In genomic region chr4:152295916-152296315, GRCm38 (mm10) we compare ENCODE assay signal across 11 mouse cellular contexts. TPM values are rescaled to one million over a fixed set of nuclear protein-coding genes. Genes with fewer than 3 reads are reported as not detected.
A peak's percentile ranks its signal among the peaks of the same experiment; 100 is the strongest.
DNase-seq lines count a peak whose midpoint lies in the region; ATAC-seq lines count a peak whose summit lies in the region.
"Had no signal": no experiment of that assay in that cellular context is flagged by ENCODE, and none has a peak within 500 bp of the region (broad histone marks: within the 10 kb centered on the region; RNA-seq: fewer than 3 reads in every experiment).

No protein-coding gene starts in this region.

- H3K36me3 ChIP-seq in megakaryocyte, embryonic 14.5 days (replicated peaks; ENCODE audit: low read length) = peaks cover 22% of the 10 kb centered on the region

- DNase-seq in R1 (ENCODE audit: low read depth, low spot score) (peak; percentile 52), liver (peak; percentile 57)
- DNase-seq in thymus, postnatal 4 days = peak; percentile 43
- no peak for DNase-seq in right cerebral cortex, postnatal 4 days
- DNase-seq in urinary bladder, postnatal 25 days (ENCODE audit: low spot score) = no peak
- DNase-seq: adrenal gland, postnatal 10 days; gastrocnemius, adult 2 months; kidney, adult 8-10 months had no signal

- peaks cover 53% of the 10 kb centered on the region for H3K4me1 ChIP-seq in megakaryocyte, embryonic 14.5 days

- H3K9me3 ChIP-seq in megakaryocyte, embryonic 14.5 days = no peaks in the 10 kb centered on the region

- no peak for ATAC-seq in megakaryocyte, adult 5-6 weeks (ENCODE audit: poor library complexity, severe bottlenecking)

- peak overlapping the region; percentile 87 for H3K4me3 ChIP-seq in megakaryocyte, embryonic 14.5 days (replicated peaks)

- H3K27me3 ChIP-seq in megakaryocyte, embryonic 14.5 days (replicated peaks) = peaks cover 27% of the 10 kb centered on the region

RNA-seq across cellular contexts. Expression of gene Icmt, which starts 1.1 kb away (rescaled TPM):
- polyA plus RNA-seq in megakaryocyte, embryonic 14.5 days (2012; ENCODE audit: insufficient read depth, low replicate concordance) = 5.8 and 20.7 TPM in 2 replicates
- 8.7 and 9.3 TPM in 2 replicates for total RNA-seq in megakaryocyte, adult 5-6 weeks (2015)
- 9.7 and 11.9 TPM in 2 replicates for total RNA-seq in megakaryocyte, adult 5-6 weeks (2017)

RNA-seq across cellular contexts. Expression of gene Hes3, which starts 4.5 kb away (rescaled TPM):
- not detected in 2 replicates for polyA plus RNA-seq in megakaryocyte, embryonic 14.5 days (2012; ENCODE audit: insufficient read depth, low replicate concordance)
- not detected in 2 replicates for total RNA-seq in megakaryocyte, adult 5-6 weeks (2015)
- not detected in 2 replicates for total RNA-seq in megakaryocyte, adult 5-6 weeks (2017)
- total RNA-seq: adrenal gland, postnatal 10 days; gastrocnemius, adult 2 months; liver, adult 2 months had no signal
- polyA plus RNA-seq: liver, adult 2 months had no signal

RNA-seq across cellular contexts. Expression of gene Gpr153, which starts 21.9 kb away (rescaled TPM):
- polyA plus RNA-seq in megakaryocyte, embryonic 14.5 days (2012; ENCODE audit: insufficient read depth, low replicate concordance) = 0.11 TPM in 1 of 2 replicates, not detected in the other
- total RNA-seq in megakaryocyte, adult 5-6 weeks (2015) = not detected in 2 replicates
- 0.04 and 1.7 TPM in 2 replicates for total RNA-seq in megakaryocyte, adult 5-6 weeks (2017)

RNA-seq across cellular contexts. Expression of gene Rnf207, which starts 22.9 kb away (rescaled TPM):
- polyA plus RNA-seq in megakaryocyte, embryonic 14.5 days (2012; ENCODE audit: insufficient read depth, low replicate concordance) = 1.8 and 3.8 TPM in 2 replicates
- total RNA-seq in megakaryocyte, adult 5-6 weeks (2015) = not detected in 2 replicates
- not detected in 2 replicates for total RNA-seq in megakaryocyte, adult 5-6 weeks (2017)
- total RNA-seq: gastrocnemius, adult 2 months; liver, adult 2 months had no signal

RNA-seq across cellular contexts. Expression of gene Rpl22, which starts 29.6 kb away (rescaled TPM):
- 2.6 and 82.5 TPM in 2 replicates for polyA plus RNA-seq in megakaryocyte, embryonic 14.5 days (2012; ENCODE audit: insufficient read depth, low replicate concordance)
- total RNA-seq in megakaryocyte, adult 5-6 weeks (2015) = 968 and 1,019 TPM in 2 replicates
- 2,015 and 2,172 TPM in 2 replicates for total RNA-seq in megakaryocyte, adult 5-6 weeks (2017)

Comparison
In these comparisons a context has a peak if more than half of its experiments do, and no peak if none do; other contexts are left out.
1. DNase-seq: peak in R1 (single experiment), liver (single experiment) and thymus, postnatal 4 days (single experiment); none in right cerebral cortex, postnatal 4 days (single experiment) and urinary bladder, postnatal 25 days (single experiment).